Mouse (Mus musculus): ENCODE data around the gene Cstf3.

GRCm38 (mm10) chr2:104690720-104691119 lies 100.4 kb downstream of the Cstf3 start:
- TF ChIP-seq CTCF (IDR thresholded peaks at IDR 0.05; ENCODE audit: low read depth) (no peak), EP300 (IDR thresholded peaks at IDR 0.05; ENCODE audit: low read depth) (no peak)

Measured in heart, postnatal 0 days (tissue).